Mouse (Mus musculus) v-Abl transformed pro-B cells (cell line): ENCODE data around the gene Smarcc2.

Experiments
- in situ Hi-C, 2 experiments: fragments of 400-800 bp; cut with MboI; formaldehyde crosslinking; loops; one replicate each; pipeline ENCODE4 v1.15.1; 2025; ENCODE audit not compliant: unreplicated experiment in 2 of 2

Smarcc2 gene

DNA sequence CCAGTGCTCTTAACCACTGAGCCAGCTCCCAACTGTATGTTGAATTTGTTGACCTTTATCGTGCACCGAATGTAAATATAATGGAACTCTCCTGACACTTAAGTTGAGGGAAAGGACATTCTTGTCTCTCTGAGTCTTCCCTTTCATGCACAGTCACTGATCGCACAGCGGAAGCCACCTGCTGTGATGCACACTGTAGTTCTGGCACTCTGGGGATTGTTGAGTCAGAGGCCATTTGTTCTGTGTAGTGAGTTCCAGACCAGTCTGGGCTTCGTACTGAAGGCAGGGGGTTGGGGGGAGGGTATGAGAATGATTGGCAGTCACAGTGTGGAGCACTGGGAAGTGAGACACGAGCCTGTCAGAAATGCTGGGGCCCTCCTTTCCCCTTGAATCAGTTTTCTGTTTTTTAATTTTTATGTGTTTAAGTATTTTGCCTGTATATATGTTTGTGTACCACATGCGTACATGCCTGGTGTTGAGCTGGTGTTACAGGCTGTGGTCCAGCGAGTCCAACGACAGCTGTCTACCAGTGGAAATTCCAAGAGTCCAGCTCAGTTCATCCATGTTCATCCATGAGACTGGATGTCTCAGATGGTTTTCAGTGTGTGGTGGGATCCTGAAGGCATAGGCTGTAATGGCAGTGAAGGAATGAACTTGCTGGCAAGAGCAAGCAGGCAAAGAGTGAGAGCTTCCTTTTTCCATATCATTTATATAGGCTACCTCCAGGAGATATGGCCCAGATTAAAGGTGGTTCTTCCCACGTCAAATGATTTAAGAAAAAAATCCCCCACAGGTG lies 17.5 kb upstream of the Smarcc2 start:
- in situ Hi-C loops = loop anchor here (5.0 kb wide), 1 partner anchor 34 kb away; no protein-coding TSS in a partner anchor

DNA sequence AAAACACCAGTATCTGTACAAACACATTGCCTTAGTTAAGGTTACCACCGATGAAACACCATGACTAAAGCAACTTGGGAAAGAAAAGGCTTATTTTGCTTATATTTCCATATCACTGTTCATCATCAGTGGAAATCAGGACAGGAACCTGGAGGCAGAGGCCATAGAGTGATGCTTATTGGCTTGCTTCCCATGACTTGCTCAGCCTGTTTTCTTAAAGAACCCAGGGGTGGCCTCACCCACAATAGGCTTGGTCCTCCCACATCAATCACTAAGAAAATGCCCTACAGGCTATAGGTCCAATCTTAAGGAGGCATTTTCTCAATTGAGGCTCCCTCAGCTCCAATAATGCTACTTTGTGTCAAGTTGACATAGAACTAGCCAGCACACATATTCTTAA lies 16.3 kb upstream of the Smarcc2 start:
- in situ Hi-C loops = loop anchor here (5.0 kb wide), 1 partner anchor 35 kb away; no protein-coding TSS in a partner anchor

DNA sequence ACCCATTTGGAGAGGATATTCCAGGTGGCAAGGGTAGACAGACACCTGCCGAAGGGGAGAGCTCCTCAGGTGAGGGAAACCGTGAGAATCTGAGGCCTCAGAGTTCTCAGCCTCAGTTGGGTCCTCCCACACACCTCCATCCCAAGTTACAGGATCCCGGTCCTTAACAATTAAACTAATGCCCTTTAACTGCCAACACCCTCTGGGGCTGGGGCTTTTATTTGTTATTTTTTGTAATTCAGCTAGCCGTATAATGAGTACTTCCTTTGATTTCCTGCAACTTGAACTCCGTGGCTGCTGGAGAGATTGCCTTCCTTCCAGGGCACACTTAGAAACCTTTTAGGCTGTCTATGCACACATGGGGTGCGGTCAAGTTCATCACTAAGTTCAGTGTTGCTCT lies 14.7 kb upstream of the Smarcc2 start:
- in situ Hi-C loops = loop anchor here (5.0 kb wide), 1 partner anchor 37 kb away; no protein-coding TSS in a partner anchor

DNA sequence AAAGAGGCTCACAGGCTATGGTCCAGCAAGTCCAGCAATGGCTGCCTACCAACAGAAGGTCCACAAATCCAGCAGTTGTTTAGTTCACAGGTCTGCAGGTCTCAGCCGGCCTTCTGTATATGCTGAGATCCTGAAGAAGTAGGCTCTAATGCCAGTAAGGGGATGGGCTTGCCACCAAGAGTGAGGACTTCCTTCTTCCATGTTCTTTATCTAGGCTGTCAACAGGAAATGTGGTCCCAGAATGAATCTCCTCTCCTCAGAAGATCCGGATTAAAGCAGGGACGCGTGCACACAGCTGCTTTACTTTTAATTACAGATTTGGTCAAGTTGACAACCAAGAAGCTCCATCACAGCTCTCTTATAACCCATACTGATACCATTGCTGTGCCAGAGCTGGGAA lies 13.6 kb upstream of the Smarcc2 start:
- in situ Hi-C loops = no loop called here

DNA sequence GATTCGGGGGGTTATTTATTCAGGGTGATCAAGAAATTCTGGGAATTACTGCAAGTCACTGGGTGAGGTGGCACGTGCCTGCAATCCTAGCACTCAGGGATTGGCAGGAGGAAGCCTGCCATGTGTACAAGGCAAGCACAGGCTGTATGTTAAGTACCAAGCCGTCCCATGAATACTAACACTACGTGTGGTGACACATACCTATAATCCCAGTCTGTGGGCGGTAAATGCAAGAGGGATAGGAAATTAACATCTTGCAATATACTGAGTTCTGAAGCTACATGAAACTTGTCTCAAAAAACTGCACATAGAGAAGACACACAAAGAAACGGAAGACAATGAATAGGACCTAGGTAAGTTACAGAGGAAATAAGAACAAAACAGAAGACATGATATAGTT lies 8.0 kb upstream of the Smarcc2 start:
- in situ Hi-C loops = loop anchor here (5.0 to 25.0 kb wide), 3 partner anchors 114 to 339 kb away; partner anchors contain the start of genes Cs (in 2 of the 2) and Spryd4 (in 1 of the 2)

DNA sequence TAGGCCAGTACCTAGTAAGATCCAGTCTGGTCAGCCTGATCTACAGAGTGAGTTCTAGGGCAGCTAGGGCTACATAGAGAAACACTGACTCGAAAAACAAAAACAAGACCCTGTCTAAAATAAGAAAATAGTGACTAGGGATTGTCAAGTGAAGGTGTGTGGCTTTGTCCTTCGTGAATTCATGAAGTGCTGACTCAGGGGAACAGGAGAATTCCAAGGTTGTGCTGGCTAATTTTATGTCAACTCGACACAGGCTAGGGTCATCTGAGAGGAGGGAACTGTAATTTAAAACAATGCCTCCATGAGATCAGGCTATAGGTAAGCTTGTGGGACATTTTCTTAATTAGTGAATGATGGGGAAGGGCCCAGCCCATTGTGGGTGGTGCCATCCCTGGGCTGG lies 4.6 kb upstream of the Smarcc2 start:
- in situ Hi-C loops = loop anchor here (5.0 to 25.0 kb wide), 3 partner anchors 117 to 342 kb away; partner anchors contain the start of genes Cs (in 2 of the 2) and Spryd4 (in 1 of the 2)

DNA sequence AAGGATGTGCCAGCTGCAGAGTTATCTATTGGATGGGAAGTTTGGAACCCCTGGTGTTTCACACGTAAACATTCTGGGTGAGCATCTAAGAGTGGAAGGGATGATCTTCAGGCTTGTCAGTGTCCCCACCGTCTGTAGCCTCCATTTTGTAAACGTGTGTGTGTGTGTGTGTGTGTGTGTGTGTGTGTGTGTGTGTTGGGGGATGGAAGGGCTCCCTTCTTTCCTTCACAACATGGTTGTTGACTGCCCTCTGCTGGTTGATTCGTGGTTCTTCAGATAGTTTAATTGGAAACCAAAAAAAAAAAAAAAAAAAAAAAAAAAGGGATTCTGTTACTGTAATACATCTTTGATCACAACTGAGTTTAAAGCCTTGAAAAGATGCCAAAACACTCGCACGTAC lies 3.8 kb upstream of the Smarcc2 start:
- in situ Hi-C loops = loop anchor here (5.0 to 25.0 kb wide), 3 partner anchors 88 to 343 kb away; partner anchors contain the start of genes Coq10a (in 1 of the 2) and Spryd4 (in 1 of the 2)

DNA sequence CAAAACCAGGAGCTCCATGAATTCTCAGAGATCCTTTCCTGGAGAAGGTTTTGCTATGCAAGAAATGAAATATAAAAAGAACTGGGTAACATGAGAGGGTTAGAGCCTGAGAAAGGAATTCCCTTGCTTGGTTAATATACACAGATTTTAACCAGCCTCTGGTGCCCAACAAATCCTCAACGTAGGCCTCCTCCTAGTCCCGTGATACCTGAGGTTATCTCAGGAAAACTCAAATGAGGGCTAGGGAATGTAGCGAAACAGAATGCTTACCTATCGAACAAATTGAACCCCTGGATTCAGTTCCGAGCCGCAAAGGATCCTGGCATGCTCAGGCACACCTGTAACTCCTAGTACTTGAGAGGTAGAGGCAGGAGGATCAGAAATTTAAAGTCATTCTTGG lies 1.4 kb upstream of the Smarcc2 start:
- in situ Hi-C loops = loop anchor here (5.0 to 25.0 kb wide), 3 partner anchors 90 to 345 kb away; partner anchors contain the start of genes Coq10a (in 1 of the 2) and Spryd4 (in 1 of the 2)

DNA sequence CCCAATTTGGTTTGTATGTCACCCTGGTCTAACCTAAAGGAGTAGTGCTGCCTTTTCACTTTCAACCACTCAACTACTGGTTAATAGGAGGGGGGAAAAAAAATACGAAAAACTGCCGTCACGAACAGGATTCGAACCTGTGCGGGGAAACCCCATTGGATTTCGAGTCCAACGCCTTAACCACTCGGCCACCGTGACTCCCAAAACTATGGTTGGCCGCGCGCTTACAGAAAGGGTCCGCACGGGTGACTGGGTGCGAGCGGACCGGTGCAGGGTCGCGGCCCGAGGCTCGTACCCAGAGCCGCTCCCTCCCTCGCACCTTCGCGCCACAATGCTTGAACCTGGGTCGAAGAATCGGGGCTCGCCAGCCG lies 715 bp upstream of the Smarcc2 start:
- in situ Hi-C loops = loop anchor here (5.0 to 25.0 kb wide), 3 partner anchors 91 to 346 kb away; partner anchors contain the start of genes Coq10a (in 1 of the 2) and Spryd4 (in 1 of the 2)

DNA sequence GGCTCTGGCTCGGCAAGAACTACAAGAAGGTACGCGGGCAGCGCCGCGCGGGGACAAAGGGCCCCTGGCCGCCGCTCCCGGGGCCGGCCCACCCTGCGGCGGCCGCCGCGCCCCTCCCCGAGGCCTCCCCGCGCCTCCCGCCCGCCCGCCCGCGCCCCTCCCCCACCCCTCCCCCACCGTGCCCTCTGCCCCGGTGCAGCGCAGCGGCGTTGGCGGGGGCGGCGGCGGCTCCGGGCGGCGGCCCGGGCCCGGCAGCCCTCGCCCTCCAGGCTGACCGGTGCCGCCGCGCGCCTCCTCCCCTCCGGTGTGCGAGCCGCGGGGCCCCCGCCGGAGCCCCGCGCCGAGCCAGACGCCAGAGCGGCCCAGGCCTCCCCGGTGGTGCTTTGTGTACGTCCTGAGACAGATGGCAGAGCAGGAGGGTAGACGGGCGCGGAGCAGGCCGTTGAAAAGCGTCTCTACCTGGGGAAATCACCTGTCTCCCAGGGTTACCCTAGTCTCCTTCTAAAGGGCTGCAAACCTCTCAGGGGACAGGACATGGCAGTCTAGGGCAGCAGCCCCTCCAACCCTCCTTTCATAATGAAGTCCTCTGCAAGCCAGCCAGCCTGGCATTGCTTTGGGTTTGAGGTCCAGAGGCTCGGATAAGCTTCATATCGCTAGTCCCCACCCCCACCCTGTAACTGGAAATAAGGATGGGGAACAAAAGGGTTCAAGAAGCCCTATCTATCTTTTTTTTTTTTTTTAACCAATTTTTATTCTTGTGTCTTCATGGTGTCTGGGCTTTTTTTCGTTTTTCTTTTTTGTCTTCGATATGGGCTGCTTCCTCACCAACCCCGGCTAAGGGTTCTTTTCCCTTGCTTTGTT lies 591 bp downstream of the Smarcc2 start:
- in situ Hi-C loops = loop anchor here (5.0 to 25.0 kb wide), 6 partner anchors 68 to 435 kb away; partner anchors contain the start of genes Coq10a (in 1 of the 2), Esyt1 (in 1 of the 2), Gdf11 (in 1 of the 2) and Spryd4 (in 1 of the 2)

DNA sequence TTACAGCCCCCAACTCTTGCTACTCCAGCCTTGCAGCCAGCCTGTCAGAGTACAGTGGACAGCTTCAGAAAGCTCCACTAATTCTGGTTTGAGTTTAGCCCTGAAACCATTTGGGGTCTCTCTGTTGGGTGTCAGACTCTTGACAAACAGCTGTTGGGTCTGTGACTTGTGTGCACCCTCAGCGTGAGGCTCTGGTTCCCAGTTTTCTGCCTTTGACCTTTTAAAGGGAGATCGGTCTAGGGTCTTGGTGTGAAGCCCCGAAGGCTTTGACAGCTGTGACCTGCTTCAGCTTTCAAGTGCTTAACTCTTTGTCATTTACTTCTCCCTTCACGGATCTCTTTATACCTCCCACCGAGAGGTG lies 1.2 kb downstream of the Smarcc2 start:
- in situ Hi-C loops = loop anchor here (5.0 to 25.0 kb wide), 4 partner anchors 67 to 435 kb away; partner anchors contain the start of genes Esyt1 (in 1 of the 2) and Gdf11 (in 1 of the 2)

DNA sequence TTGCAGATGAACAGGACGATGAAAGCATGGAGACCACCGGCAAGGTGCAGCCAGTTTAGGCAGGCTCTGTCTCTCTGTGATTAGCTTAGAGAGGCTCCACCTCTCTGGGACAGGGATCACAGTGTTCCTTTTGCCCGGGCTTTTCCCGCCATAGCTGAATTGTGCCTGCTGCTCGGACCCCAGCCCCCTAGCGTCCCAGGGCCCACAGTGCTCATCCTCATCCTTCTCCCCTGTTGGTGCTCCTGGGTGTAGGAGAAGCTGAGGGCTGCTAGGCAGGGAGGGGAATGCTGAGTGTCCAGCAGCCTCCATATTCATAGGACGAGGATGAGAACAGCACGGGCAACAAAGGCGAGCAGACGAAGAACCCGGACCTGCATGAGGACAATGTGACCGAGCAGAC lies 15.3 kb downstream of the Smarcc2 start:
- in situ Hi-C loops = loop anchor here in 1 of 2 experiments (25.0 kb wide), 1 partner anchor 362 kb away; no protein-coding TSS in a partner anchor

DNA sequence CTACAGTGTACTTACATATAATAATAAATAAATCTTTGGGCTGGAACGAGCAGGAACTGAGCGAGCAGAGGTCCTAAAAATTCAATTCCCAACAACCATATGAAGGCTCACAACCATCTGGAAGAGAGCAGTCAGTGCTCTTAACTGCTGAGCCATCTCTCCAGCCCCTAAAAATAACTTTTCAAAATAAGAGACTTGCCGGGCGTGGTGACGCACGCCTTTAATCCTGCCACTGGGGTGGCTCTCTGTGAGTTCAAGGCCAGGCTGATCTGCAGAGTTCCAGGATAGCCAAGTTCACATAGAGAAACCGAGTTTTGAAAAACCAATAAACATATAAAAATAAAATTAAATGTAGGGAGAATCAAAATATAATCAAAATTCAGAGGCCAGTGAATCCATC lies 27.3 kb downstream of the Smarcc2 start:
- in situ Hi-C loops = no loop called here

DNA sequence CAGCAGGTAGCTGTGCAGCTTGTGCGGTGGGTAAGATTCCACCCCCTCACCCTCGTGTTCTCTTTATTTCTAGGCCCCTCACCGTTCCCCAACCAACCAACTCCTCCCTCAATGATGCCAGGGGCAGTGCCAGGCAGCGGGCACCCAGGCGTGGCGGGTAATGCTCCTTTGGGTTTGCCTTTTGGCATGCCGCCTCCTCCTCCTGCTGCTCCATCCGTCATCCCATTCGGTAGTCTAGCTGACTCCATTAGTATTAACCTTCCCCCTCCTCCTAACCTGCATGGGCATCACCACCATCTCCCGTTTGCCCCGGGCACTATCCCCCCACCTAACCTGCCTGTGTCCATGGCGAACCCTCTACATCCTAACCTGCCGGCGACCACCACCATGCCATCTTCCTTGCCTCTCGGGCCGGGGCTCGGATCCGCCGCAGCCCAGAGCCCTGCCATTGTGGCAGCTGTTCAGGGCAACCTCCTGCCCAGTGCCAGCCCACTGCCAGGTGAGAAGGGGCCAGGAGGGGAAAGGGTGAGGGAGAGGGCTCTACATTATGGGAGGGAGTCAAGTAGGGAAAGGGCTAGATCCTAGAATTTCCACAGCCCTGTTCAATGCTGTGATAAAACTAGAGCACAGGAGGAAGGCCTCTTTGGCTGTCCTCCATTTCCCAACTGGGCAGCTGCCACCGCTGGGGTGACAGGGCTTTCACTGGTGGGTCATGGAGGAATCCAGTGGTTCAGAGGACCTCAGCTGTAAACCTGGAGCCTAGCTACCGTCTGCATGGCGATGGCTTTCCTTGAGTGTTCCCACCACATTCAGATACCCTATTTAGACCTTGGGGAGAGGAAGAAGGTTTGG lies 29.0 kb downstream of the Smarcc2 start:
- in situ Hi-C loops = no loop called here

DNA sequence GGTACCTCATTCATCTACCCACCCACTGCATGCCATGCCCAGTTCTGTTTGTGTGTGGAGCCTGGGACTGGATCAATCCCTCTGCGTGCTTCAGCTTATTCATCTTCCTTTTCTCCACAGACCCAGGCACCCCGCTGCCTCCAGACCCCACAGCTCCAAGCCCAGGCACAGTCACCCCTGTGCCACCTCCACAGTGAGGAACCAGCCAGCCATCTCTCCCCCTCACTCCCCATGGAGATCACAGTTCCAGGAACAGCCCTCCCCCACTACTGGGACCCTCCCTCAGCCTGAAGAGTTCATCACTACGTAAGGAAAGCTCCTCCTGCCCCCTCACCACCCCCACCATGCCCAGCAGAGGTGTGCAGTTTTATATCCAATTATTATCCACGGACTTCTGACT lies 29.7 kb downstream of the Smarcc2 start:
- in situ Hi-C loops = no loop called here

DNA sequence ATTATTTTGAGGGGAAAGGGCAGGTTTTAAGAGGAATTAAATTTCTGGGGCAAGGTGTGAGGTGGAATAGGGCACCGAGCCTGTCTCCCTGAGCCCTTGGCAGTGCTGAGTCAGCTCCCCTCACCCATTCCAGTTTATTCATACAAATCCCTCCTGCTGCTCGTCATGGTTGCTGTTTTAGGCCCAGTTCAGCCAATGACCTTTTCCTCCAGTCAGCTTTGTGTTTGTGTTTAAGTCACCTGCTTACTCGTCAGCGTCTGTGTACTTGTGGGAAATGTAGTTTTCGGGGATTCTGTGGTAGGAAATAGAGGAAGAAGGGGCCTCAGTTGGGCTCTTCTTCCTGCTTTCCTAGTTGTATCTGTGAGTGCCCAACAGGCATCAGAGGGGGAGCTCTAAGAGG lies 30.3 kb downstream of the Smarcc2 start:
- in situ Hi-C loops = no loop called here

DNA sequence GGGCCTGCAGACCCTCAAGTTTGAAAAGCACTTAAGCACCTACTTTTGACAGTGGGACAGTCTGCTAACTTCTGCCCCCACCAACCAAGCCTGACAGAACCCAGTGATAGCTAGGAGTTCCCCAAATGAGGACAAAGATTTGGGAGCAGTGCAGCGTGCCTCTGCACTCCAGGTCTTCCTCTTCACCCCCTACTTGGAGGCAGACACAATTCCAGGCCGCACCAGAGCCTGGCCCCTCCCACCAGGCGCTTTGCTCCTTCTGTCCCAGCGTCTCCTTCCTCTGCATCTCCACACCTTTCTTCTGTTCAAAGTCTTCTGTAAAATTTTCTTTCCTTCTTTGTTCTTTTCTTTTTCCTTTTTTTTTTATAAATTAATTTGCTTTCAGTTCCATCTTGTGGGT lies 30.7 kb downstream of the Smarcc2 start:
- in situ Hi-C loops = loop anchor here (5.0 kb wide), 2 partner anchors 38 to 48 kb away; partner anchors contain the start of gene Esyt1 (in 1 of the 2)

DNA sequence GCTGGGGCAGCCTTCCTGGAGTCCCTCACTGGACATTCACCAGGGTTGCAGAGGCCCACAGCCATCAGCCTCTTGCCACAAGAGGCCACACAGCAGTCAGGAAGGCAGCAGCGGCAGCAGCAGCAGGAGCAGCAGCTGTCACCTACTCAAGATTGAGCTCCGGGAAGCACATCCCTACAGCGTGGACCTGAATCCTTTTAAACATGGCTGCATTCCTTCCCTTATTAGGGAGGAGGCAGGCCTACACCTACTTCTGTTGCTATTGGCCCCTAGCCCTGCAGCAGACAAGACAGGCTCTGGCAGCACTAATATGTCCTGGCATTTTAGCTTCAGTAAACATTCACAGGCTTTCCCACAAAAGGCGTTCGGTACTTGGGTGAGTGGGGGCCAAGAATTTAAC lies 31.2 kb downstream of the Smarcc2 start:
- in situ Hi-C loops = loop anchor here (5.0 kb wide), 2 partner anchors 37 to 47 kb away; partner anchors contain the start of gene Esyt1 (in 1 of the 2)

DNA sequence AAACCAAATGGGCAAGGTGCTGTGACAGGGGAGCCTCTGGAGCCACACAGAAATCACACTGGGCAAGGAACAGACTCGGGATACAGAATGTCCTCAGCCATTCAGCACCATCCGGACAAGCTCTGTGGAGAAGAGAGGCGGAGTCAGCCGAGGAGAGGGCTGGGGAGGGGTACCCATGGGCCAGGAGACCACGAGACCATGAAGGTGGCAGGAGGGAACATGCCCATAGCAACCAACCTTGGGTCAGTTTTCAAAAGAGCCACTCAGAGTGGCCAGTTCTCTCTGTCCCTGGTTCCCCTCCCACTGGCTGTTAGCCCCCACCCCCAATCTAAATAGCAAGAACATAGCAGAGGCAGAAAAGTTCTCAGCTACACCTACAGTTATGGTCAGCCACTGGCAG lies 31.9 kb downstream of the Smarcc2 start:
- in situ Hi-C loops = loop anchor here (5.0 kb wide), 2 partner anchors 36 to 46 kb away; partner anchors contain the start of gene Esyt1 (in 1 of the 2)
